Mouse (Mus musculus) embryo, embryonic 10.5 days (tissue): Measurements from ENCODE around the gene Ppp1r27.

ENCODE experiments used
- DNase-seq: peaks from one replicate; pipeline ENCODE4 v3.0.0-alpha.2; 2015; ENCODE audit warnings: low spot score

The Ppp1r27 gene

GRCm38 (mm10) chr11:120512790-120513453, 38.0 kb downstream of the Ppp1r27 start:
- peak; percentile 75 for DNase-seq

GRCm38 (mm10) chr11:120510375-120511030, 40.4 kb downstream of the Ppp1r27 start:
- peak; percentile 47 for DNase-seq

GRCm38 (mm10) chr11:120509940-120510339, 41.0 kb downstream of the Ppp1r27 start:
- no peak for DNase-seq

- no peak for DNase-seq
Observed at GRCm38 (mm10) chr11:120508290-120508870, 42.6 kb downstream of the Ppp1r27 start.

GRCm38 (mm10) chr11:120507611-120508289, 43.2 kb downstream of the Ppp1r27 start:
- DNase-seq: no peak

GRCm38 (mm10) chr11:120506899-120507298, 44.0 kb downstream of the Ppp1r27 start:
- no peak for DNase-seq

GRCm38 (mm10) chr11:120505661-120506060, 45.3 kb downstream of the Ppp1r27 start:
- no peak for DNase-seq

- DNase-seq: no peak
Observed at GRCm38 (mm10) chr11:120501701-120502100, 49.2 kb downstream of the Ppp1r27 start.

GRCm38 (mm10) chr11:120501018-120501417, 49.9 kb downstream of the Ppp1r27 start:
- DNase-seq: no peak

- no peak for DNase-seq
Observed at GRCm38 (mm10) chr11:120500357-120500756, 50.6 kb downstream of the Ppp1r27 start.
